Mouse (Mus musculus) activated CD4-positive, CD25-positive, alpha-beta regulatory T cell (primary cell): ENCODE results near the gene Dmrt2. TPM values are rescaled to one million over a fixed set of nuclear protein-coding genes. Genes with fewer than 3 reads are reported as not detected.

Source experiments
- polyA plus RNA-seq, 2 experiments: library from polyadenylated mRNA; unstranded; fragments of 100-300 nt; shearing (Covaris generic); gene quantifications; one replicate each; pipeline ENCODE4 v1.2.1; 2017

Dmrt2 gene
- under 1 TPM; 0.27 to 0.58 TPM for polyA plus RNA-seq

DNA sequence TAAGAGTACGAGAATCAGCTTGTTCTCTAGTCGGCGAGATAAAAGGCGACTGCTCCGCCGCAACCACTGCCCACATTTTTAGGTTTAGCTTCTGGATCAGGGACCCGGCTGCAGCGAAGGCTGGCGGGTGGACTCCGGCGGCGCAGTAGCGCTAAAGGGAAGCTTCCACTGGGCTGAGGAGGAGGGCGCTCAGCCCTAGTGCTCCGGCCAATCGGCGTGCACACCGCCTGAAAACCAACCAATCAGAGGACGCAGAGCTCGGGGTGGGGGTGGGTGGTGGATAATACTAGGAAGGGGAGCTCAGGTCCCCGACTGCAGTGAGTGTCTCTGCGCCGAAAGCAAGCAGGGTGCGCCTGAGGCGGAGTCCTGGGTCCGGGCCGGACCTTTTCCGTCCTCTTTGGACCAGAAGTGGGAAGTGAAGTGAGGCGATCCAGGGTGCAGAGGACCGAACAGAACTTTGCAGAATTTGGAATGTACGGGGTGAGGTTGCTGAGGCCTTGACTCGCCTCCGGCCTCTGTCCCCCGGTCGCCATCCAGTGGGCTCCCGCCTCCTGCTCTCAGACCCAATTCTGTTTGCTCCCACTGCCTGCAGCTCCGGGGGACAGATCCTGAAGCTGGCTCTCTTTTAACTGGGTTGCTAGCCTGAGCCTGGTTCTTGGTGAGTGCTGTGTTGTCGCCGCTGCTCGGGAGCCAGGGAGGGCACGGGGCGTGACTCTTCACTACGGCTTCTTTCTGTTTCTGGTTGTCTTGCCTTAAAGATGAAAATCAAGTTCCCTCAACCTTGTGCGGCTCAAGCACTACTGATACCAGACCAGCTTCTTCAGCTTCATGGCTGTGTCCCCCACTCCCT lies at the start of gene Dmrt2:
Gene Dmrt2, plus strand, starts transcription at position 311 of the 850 bp plus-strand sequence.

Other genes starting within 250 kb of the Dmrt2 start
- under 1 TPM; 0.08 to 0.20 TPM for gene Dmrt1, start 166.8 kb upstream of the Dmrt2 start, polyA plus RNA-seq
- not detected for gene Dmrt3, start 62.1 kb upstream of the Dmrt2 start, polyA plus RNA-seq